9 mouse cellular contexts compared by ENCODE assay signal in the genomic region with DNA sequence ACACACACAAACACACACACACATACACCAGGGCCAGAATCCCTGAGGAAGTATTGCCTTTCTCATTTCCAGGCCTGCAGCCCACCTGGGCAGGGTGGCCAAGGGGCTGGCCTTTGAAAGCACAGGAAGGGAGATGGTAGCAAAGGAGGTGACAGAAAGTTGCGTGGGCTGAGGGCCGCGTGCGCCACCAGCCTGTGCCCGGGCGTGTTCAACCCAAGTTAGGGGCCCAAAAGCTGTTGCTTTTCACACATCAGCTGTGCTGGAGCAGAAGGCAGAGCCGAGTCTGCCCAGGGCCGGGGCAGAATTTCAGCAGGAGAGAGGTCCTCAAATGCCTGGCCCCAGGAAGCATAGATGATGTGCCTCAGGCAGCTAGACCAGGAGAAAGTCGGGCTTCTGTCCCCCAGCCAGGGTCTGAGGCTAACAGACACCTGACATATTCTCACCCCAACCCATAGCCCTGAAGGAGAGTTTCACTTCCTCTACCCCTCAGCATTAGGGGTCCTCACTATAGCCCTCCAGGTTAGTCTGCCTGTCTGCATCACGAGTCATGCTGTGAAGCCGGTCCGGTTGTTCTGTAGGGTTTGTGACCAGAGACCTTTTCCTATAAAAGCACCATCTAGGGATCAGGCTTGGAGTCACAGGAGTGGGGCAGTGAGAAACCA. TPM values are rescaled to one million over a fixed set of nuclear protein-coding genes. Genes with fewer than 3 reads are reported as not detected.
A peak's percentile ranks its signal among the peaks of the same experiment; 100 is the strongest.
DNase-seq lines count a peak whose midpoint lies in the region; ATAC-seq and TF ChIP-seq lines count a peak whose summit lies in the region.
"Had no signal": no experiment of that assay in that cellular context is flagged by ENCODE, and none has a peak within 500 bp of the region (broad histone marks: within the 10 kb centered on the region; RNA-seq: fewer than 3 reads in every experiment).

No protein-coding gene starts in this region.

- no peak for TF ChIP-seq POLR2A in small intestine, adult 2 months (IDR thresholded peaks at IDR 0.05; ENCODE audit: low read depth, low read length)

- TF ChIP-seq CTCF in lung, postnatal 0 days (IDR thresholded peaks at IDR 0.05), result no peak
- no peak for TF ChIP-seq CTCF in small intestine, adult 2 months (IDR thresholded peaks at IDR 0.05; ENCODE audit: extremely low read depth, insufficient read length, insufficient replicate concordance, low read depth, low read length)

- intact Hi-C loops in heart, postnatal 25 days (cut with DNase I), result no loop called here

- no peaks in the 10 kb centered on the region for H3K36me3 ChIP-seq in heart, embryonic 13.5 days
- H3K36me3 ChIP-seq in lung, embryonic 15.5 days, result no peaks in the 10 kb centered on the region
- H3K36me3 ChIP-seq in lung, postnatal 0 days (ENCODE audit: insufficient read depth, low read length), result no peaks in the 10 kb centered on the region
- H3K36me3 ChIP-seq in forebrain, embryonic 14.5 days (ENCODE audit: control insufficient read depth, insufficient read depth, low read length), result no peaks in the 10 kb centered on the region
- no peaks in the 10 kb centered on the region for H3K36me3 ChIP-seq in small intestine, adult 2 months (ENCODE audit: control insufficient read depth, insufficient read depth, low read length)
- no peaks in the 10 kb centered on the region for H3K36me3 ChIP-seq in midbrain, embryonic 14.5 days (ENCODE audit: control insufficient read depth, insufficient read depth, low read length)
- H3K36me3 ChIP-seq: heart, embryonic 12.5 days had no signal

- 0 out of 2 replicates have a peak overlapping the region, but pooled peaks have one; percentile 34 for H3K27ac ChIP-seq in heart, embryonic 13.5 days (replicated peaks)
- H3K27ac ChIP-seq in lung, embryonic 15.5 days, result peak overlapping the region; percentile 90
- H3K27ac ChIP-seq in lung, postnatal 0 days (ENCODE audit: low read length), result no peak overlapping the region
- peak overlapping the region; percentile 21; the same call in 1 of the 2 replicates for H3K27ac ChIP-seq in forebrain, embryonic 14.5 days (ENCODE audit: low read depth, low read length)
- H3K27ac ChIP-seq in small intestine, adult 2 months (ENCODE audit: insufficient read depth, low read depth, low read length), result peak overlapping the region; percentile 91
- H3K27ac ChIP-seq in midbrain, embryonic 14.5 days (replicated peaks; ENCODE audit: low read depth, low read length), result no peak overlapping the region

- peaks cover 79% of the 10 kb centered on the region for H3K4me1 ChIP-seq in heart, embryonic 13.5 days
- H3K4me1 ChIP-seq in lung, embryonic 15.5 days, result peaks cover 68% of the 10 kb centered on the region
- peaks cover 11% of the 10 kb centered on the region for H3K4me1 ChIP-seq in lung, postnatal 0 days (ENCODE audit: insufficient read depth, low read depth, low read length)
- peaks cover 29% of the 10 kb centered on the region for H3K4me1 ChIP-seq in forebrain, embryonic 14.5 days (ENCODE audit: control insufficient read depth, insufficient read depth, low read length)
- peaks cover 45% of the 10 kb centered on the region for H3K4me1 ChIP-seq in small intestine, adult 2 months (ENCODE audit: control insufficient read depth, insufficient read depth, insufficient read length, low read length)
- peaks cover 25% of the 10 kb centered on the region for H3K4me1 ChIP-seq in midbrain, embryonic 14.5 days (ENCODE audit: control insufficient read depth, insufficient read depth, low read length)

- ATAC-seq in heart, embryonic 13.5 days (ENCODE audit: extremely low read depth, insufficient number of reproducible peaks, low FRiP score, low TSS enrichment), result no peak
- ATAC-seq in lung, embryonic 15.5 days (ENCODE audit: borderline replicate concordance, extremely low read depth, low FRiP score, low TSS enrichment), result no peak
- no peak for ATAC-seq in lung, postnatal 0 days
- no peak for ATAC-seq in forebrain, embryonic 14.5 days
- no peak for ATAC-seq in midbrain, embryonic 14.5 days (ENCODE audit: low FRiP score, low TSS enrichment)

- no peaks in the 10 kb centered on the region for H3K9me3 ChIP-seq in heart, embryonic 13.5 days
- H3K9me3 ChIP-seq in lung, embryonic 15.5 days, result no peaks in the 10 kb centered on the region
- no peaks in the 10 kb centered on the region for H3K9me3 ChIP-seq in lung, postnatal 0 days (ENCODE audit: low read length)
- H3K9me3 ChIP-seq in forebrain, embryonic 14.5 days (replicated peaks; ENCODE audit: control insufficient read depth, low read length), result no peaks in the 10 kb centered on the region
- no peaks in the 10 kb centered on the region for H3K9me3 ChIP-seq in midbrain, embryonic 14.5 days (ENCODE audit: control insufficient read depth, low read length)
- H3K9me3 ChIP-seq: heart, embryonic 12.5 days had no signal

- H3K27me3 ChIP-seq in heart, embryonic 13.5 days (replicated peaks), result peaks cover 8% of the 10 kb centered on the region; the same call in 1 of the 2 replicates
- no peaks in the 10 kb centered on the region for H3K27me3 ChIP-seq in lung, embryonic 15.5 days
- no peaks in the 10 kb centered on the region for H3K27me3 ChIP-seq in lung, postnatal 0 days (replicated peaks; ENCODE audit: insufficient read depth, low read length)
- no peaks in the 10 kb centered on the region for H3K27me3 ChIP-seq in forebrain, embryonic 14.5 days (replicated peaks; ENCODE audit: control insufficient read depth, insufficient read depth, low read length)
- no peaks in the 10 kb centered on the region for H3K27me3 ChIP-seq in small intestine, adult 2 months (ENCODE audit: control insufficient read depth, insufficient read depth, low read length)
- H3K27me3 ChIP-seq in midbrain, embryonic 14.5 days (ENCODE audit: control insufficient read depth, insufficient read depth, low read length), result no peaks in the 10 kb centered on the region
- H3K27me3 ChIP-seq: heart, embryonic 12.5 days had no signal

- 0 out of 2 replicates have a peak overlapping the region, but pooled peaks have one; percentile 2 for H3K9ac ChIP-seq in heart, embryonic 13.5 days
- H3K9ac ChIP-seq in lung, embryonic 15.5 days, result no peak overlapping the region
- H3K9ac ChIP-seq in lung, postnatal 0 days (replicated peaks; ENCODE audit: low read depth), result no peak overlapping the region
- H3K9ac ChIP-seq in forebrain, embryonic 14.5 days (ENCODE audit: low read length), result no peak overlapping the region
- no peak overlapping the region for H3K9ac ChIP-seq in midbrain, embryonic 14.5 days (replicated peaks; ENCODE audit: low read length)

- H3K4me3 ChIP-seq in heart, embryonic 13.5 days, result no peak overlapping the region
- H3K4me3 ChIP-seq in lung, embryonic 15.5 days, result no peak overlapping the region
- no peak overlapping the region for H3K4me3 ChIP-seq in lung, postnatal 0 days (ENCODE audit: low read depth, low read length)
- no peak overlapping the region for H3K4me3 ChIP-seq in forebrain, embryonic 14.5 days (ENCODE audit: low read depth, low read length)
- no peak overlapping the region for H3K4me3 ChIP-seq in small intestine, adult 2 months (ENCODE audit: low read depth, low read length)
- no peak overlapping the region for H3K4me3 ChIP-seq in midbrain, embryonic 14.5 days (replicated peaks; ENCODE audit: low read depth, low read length)
- H3K4me3 ChIP-seq: heart, embryonic 12.5 days had no signal

- WGBS in heart, embryonic 13.5 days, result 69% methylated on average over 12 of the region's 12 CpGs
- whole genome bisulfite sequencing in lung, embryonic 15.5 days, result 70% methylated on average over 12 of the region's 12 CpGs
- WGBS in lung, postnatal 0 days, result 78% methylated on average over 12 of the region's 12 CpGs
- 57% methylated on average over 12 of the region's 12 CpGs for WGBS in forebrain, embryonic 14.5 days
- 59% methylated on average over 12 of the region's 12 CpGs for WGBS in small intestine, adult 2 months
- 70% methylated on average over 12 of the region's 12 CpGs for WGBS in midbrain, embryonic 14.5 days

- H3K4me2 ChIP-seq in heart, embryonic 13.5 days, result peak overlapping the region; percentile 49
- H3K4me2 ChIP-seq in lung, embryonic 15.5 days, result peak overlapping the region; percentile 28; the same call in 1 of the 2 replicates
- H3K4me2 ChIP-seq in lung, postnatal 0 days (replicated peaks; ENCODE audit: low read depth, low read length), result no peak overlapping the region
- H3K4me2 ChIP-seq in forebrain, embryonic 14.5 days (ENCODE audit: low read length), result no peak overlapping the region
- H3K4me2 ChIP-seq in midbrain, embryonic 14.5 days (ENCODE audit: low read length), result no peak overlapping the region

- DNase-seq in heart, postnatal 25 days (ENCODE audit: low spot score), result no peak
- no peak for DNase-seq in lung, postnatal 0 days (ENCODE audit: low spot score)
- DNase-seq in forebrain, embryonic 14.5 days (ENCODE audit: low spot score), result no peak
- no peak for DNase-seq in lung, postnatal 14 days
- no peak for DNase-seq in midbrain, embryonic 14.5 days

- TF ChIP-seq EP300 in lung, postnatal 0 days (IDR thresholded peaks at IDR 0.05), result no peak

RNA-seq across cellular contexts. Expression of gene Dagla, which starts 28.1 kb away (rescaled TPM):
- 0.96 and 0.99 TPM in 2 replicates for polyA plus RNA-seq in heart, embryonic 13.5 days (2015; fragmentation: Nextera tagmentation; extraction: Ambion mirVana)
- total RNA-seq in heart, postnatal 25 days (2021), result 1 to 10 TPM; 3.2 to 3.3 TPM
- 3.1 and 3.2 TPM in 2 replicates for polyA plus RNA-seq in lung, embryonic 15.5 days (2015; fragmentation: Nextera tagmentation; extraction: Ambion mirVana)
- 1.2 and 1.4 TPM in 2 replicates for polyA plus RNA-seq in lung, postnatal 0 days (2015; fragmentation: Nextera tagmentation; extraction: Ambion mirVana)
- 3.6 and 5.8 TPM in 2 replicates for polyA plus RNA-seq in forebrain, embryonic 14.5 days (2014; fragmentation: Nextera tagmentation; extraction: Ambion mirVana)
- 5.6 and 8.7 TPM in 2 replicates for polyA plus RNA-seq in small intestine, adult 2 months (2012; rRNA removed)
- polyA plus RNA-seq in midbrain, embryonic 14.5 days (2014; fragmentation: Nextera tagmentation; extraction: Ambion mirVana), result 9.4 and 9.8 TPM in 2 replicates

RNA-seq across cellular contexts. Expression of gene Myrf, which starts 36.1 kb away (rescaled TPM):
- 8.4 and 11.1 TPM in 2 replicates for polyA plus RNA-seq in heart, embryonic 13.5 days (2015; fragmentation: Nextera tagmentation; extraction: Ambion mirVana)
- 1 to 10 TPM; 4.5 to 6.8 TPM for total RNA-seq in heart, postnatal 25 days (2021)
- polyA plus RNA-seq in lung, embryonic 15.5 days (2015; fragmentation: Nextera tagmentation; extraction: Ambion mirVana), result 5.6 and 6.5 TPM in 2 replicates
- 5.0 and 5.9 TPM in 2 replicates for polyA plus RNA-seq in lung, postnatal 0 days (2015; fragmentation: Nextera tagmentation; extraction: Ambion mirVana)
- 0.20 and 0.40 TPM in 2 replicates for polyA plus RNA-seq in forebrain, embryonic 14.5 days (2014; fragmentation: Nextera tagmentation; extraction: Ambion mirVana)
- polyA plus RNA-seq in small intestine, adult 2 months (2012; rRNA removed), result 58.3 and 65.5 TPM in 2 replicates
- polyA plus RNA-seq in midbrain, embryonic 14.5 days (2014; fragmentation: Nextera tagmentation; extraction: Ambion mirVana), result 0.49 and 0.75 TPM in 2 replicates

Comparison
In these comparisons a context has a peak if more than half of its experiments do, and no peak if none do; other contexts are left out.
1. H3K27ac ChIP-seq: peak in heart, embryonic 13.5 days (single experiment), lung, embryonic 15.5 days (single experiment), forebrain, embryonic 14.5 days (single experiment) and small intestine, adult 2 months (single experiment); none in lung, postnatal 0 days (single experiment) and midbrain, embryonic 14.5 days (single experiment).
2. H3K4me2 ChIP-seq: peak in heart, embryonic 13.5 days (single experiment) and lung, embryonic 15.5 days (single experiment); none in lung, postnatal 0 days (single experiment), forebrain, embryonic 14.5 days (single experiment) and midbrain, embryonic 14.5 days (single experiment).